Mouse (Mus musculus): ENCODE data around the gene Bco1.
A peak's percentile ranks its signal among the peaks of the same experiment; 100 is the strongest.

The Bco1 gene

GRCm38 (mm10) chr8:117137357-117137756, 41.7 kb downstream of the Bco1 start:
- DNase-seq (ENCODE audit: inconsistent age in 2 of 2, low spot score in 1 of 2), result no peak

GRCm38 (mm10) chr8:117148520-117148919, 52.9 kb downstream of the Bco1 start:
- peak in 1 of 2 experiments; percentile 20 for DNase-seq (ENCODE audit: inconsistent age in 2 of 2, low spot score in 1 of 2)

GRCm38 (mm10) chr8:117156149-117156548, 60.5 kb downstream of the Bco1 start:
- DNase-seq (ENCODE audit: inconsistent age in 2 of 2, low spot score in 1 of 2), result no peak

GRCm38 (mm10) chr8:117156866-117157768, 61.5 kb downstream of the Bco1 start:
- no peak for DNase-seq (ENCODE audit: inconsistent age in 2 of 2, low spot score in 1 of 2)

GRCm38 (mm10) chr8:117157769-117158091, 62.1 kb downstream of the Bco1 start:
- DNase-seq (ENCODE audit: inconsistent age in 2 of 2, low spot score in 1 of 2), result peak; percentile 97 to 98

- peak; percentile 70 to 83 for DNase-seq (ENCODE audit: inconsistent age in 2 of 2, low spot score in 1 of 2)
Measured at GRCm38 (mm10) chr8:117158135-117158761, 62.6 kb downstream of the Bco1 start, which contains the start of gene Gan. Gene Gan, plus strand, starts transcription at chr8:117158135.

- DNase-seq (ENCODE audit: inconsistent age in 2 of 2, low spot score in 1 of 2), result peak; percentile 49 to 89
Measured at GRCm38 (mm10) chr8:117159031-117159430, 63.4 kb downstream of the Bco1 start.

GRCm38 (mm10) chr8:117164912-117165311, 69.3 kb downstream of the Bco1 start:
- DNase-seq (ENCODE audit: inconsistent age in 2 of 2, low spot score in 1 of 2), result no peak

GRCm38 (mm10) chr8:117165542-117165941, 69.9 kb downstream of the Bco1 start:
- peak in 1 of 2 experiments; percentile 27 for DNase-seq (ENCODE audit: inconsistent age in 2 of 2, low spot score in 1 of 2)

- peak; percentile 35 to 85 for DNase-seq (ENCODE audit: inconsistent age in 2 of 2, low spot score in 1 of 2)
Measured at GRCm38 (mm10) chr8:117166515-117166914, 70.9 kb downstream of the Bco1 start.

- DNase-seq (ENCODE audit: inconsistent age in 2 of 2, low spot score in 1 of 2), result no peak
Measured at GRCm38 (mm10) chr8:117167243-117167883, 71.7 kb downstream of the Bco1 start.

GRCm38 (mm10) chr8:117168378-117168777, 72.7 kb downstream of the Bco1 start:
- no peak for DNase-seq (ENCODE audit: inconsistent age in 2 of 2, low spot score in 1 of 2)

- DNase-seq (ENCODE audit: inconsistent age in 2 of 2, low spot score in 1 of 2), result no peak
Measured at GRCm38 (mm10) chr8:117171826-117172225, 76.2 kb downstream of the Bco1 start.

GRCm38 (mm10) chr8:117172904-117173303, 77.2 kb downstream of the Bco1 start:
- DNase-seq (ENCODE audit: inconsistent age in 2 of 2, low spot score in 1 of 2), result peak; percentile 45 to 82

- no peak for DNase-seq (ENCODE audit: inconsistent age in 2 of 2, low spot score in 1 of 2)
Measured at GRCm38 (mm10) chr8:117173690-117174089, 78.0 kb downstream of the Bco1 start.

GRCm38 (mm10) chr8:117174536-117174935, 78.9 kb downstream of the Bco1 start:
- DNase-seq (ENCODE audit: inconsistent age in 2 of 2, low spot score in 1 of 2), result no peak

GRCm38 (mm10) chr8:117176308-117176707, 80.7 kb downstream of the Bco1 start:
- no peak for DNase-seq (ENCODE audit: inconsistent age in 2 of 2, low spot score in 1 of 2)

- no peak for DNase-seq (ENCODE audit: inconsistent age in 2 of 2, low spot score in 1 of 2)
Measured at GRCm38 (mm10) chr8:117177236-117177635, 81.6 kb downstream of the Bco1 start.

GRCm38 (mm10) chr8:117178039-117178438, 82.4 kb downstream of the Bco1 start:
- DNase-seq (ENCODE audit: inconsistent age in 2 of 2, low spot score in 1 of 2), result no peak

- peak; percentile 34 to 58 for DNase-seq (ENCODE audit: inconsistent age in 2 of 2, low spot score in 1 of 2)
Measured at GRCm38 (mm10) chr8:117178676-117179075, 83.0 kb downstream of the Bco1 start.

GRCm38 (mm10) chr8:117182746-117183145, 87.1 kb downstream of the Bco1 start:
- DNase-seq (ENCODE audit: inconsistent age in 2 of 2, low spot score in 1 of 2), result no peak
